Mouse (Mus musculus) limb, embryonic 10.5 days (tissue): Measurements from ENCODE around the gene Gm21762. TPM values are rescaled to one million over a fixed set of nuclear protein-coding genes. Genes with fewer than 3 reads are reported as not detected.
"Not testable (repeated sequence)": the region's sequence is repeated elsewhere in the genome, so short reads cannot be mapped to it uniquely, and the experiment has no call there.

Experiments
- DNase-seq: peaks from one replicate; pipeline ENCODE4 v3.0.0-alpha.2; 2017; ENCODE audit warnings: low spot score
- H3K27ac ChIP-seq: fragments of 300-500 bp; sonication (generic); 2 replicates; pipeline ENCODE4 v1.5.1; 2016; ENCODE audit warnings: mild to moderate bottlenecking
- H3K27me3 ChIP-seq: fragments of 300-500 bp; sonication (generic); 2 replicates; pipeline ENCODE4 v1.6.1; 2016; ENCODE audit warnings: low read depth, mild to moderate bottlenecking; ENCODE audit not compliant: poor library complexity, severe bottlenecking
- H3K36me3 ChIP-seq: fragments of 300-500 bp; sonication (generic); 2 replicates; pipeline ENCODE4 v1.6.1; 2016; ENCODE audit warnings: mild to moderate bottlenecking, moderate library complexity
- H3K4me1 ChIP-seq: fragments of 300-500 bp; sonication (generic); 2 replicates; pipeline ENCODE4 v1.6.1; 2016
- H3K4me3 ChIP-seq: fragments of 300-500 bp; sonication (generic); 2 replicates; pipeline ENCODE4 v1.5.1; 2016; ENCODE audit warnings: mild to moderate bottlenecking, moderate library complexity
- H3K9me3 ChIP-seq: fragments of 300-500 bp; sonication (generic); replicated peaks from 2 replicates; pipeline ENCODE4 v1.6.1; 2016; ENCODE audit warnings: mild to moderate bottlenecking
- WGBS: fragments of 180-500 bp; shearing (Covaris S2); methylation state at CpG from one replicate; pipeline ENCODE4 v1.1.7; 2016; 5-methylcytosine and 5-hydroxymethylcytosine counted together
- polyA plus RNA-seq: library from polyadenylated mRNA; unstranded; fragments of >200 nt; fragmentation: Nextera tagmentation; extraction: Ambion mirVana; gene quantifications from 2 replicates; pipeline ENCODE4 v1.2.1, GENCODE M21; 2016

The Gm21762 gene
- polyA plus RNA-seq, result not detected in 2 replicates

GRCm38 (mm10) chr13:120215847-120216246 lies at the start of gene Gm21762:
Gm21762 (minus strand) TSS chr13:120215947.
- H3K27me3 ChIP-seq, DNase-seq, H3K27ac ChIP-seq, H3K4me1 ChIP-seq, H3K9me3 ChIP-seq, H3K36me3 ChIP-seq, H3K4me3 ChIP-seq: not testable (repeated sequence)
- no CpG with 5 or more reads among the region's 2 CpGs for WGBS

- not testable (repeated sequence) for H3K4me3 ChIP-seq, H3K27me3 ChIP-seq, DNase-seq, H3K36me3 ChIP-seq, H3K27ac ChIP-seq, H3K4me1 ChIP-seq, H3K9me3 ChIP-seq
- 89% methylated on average over 2 of the region's 2 CpGs for WGBS
Observed at GRCm38 (mm10) chr13:120262870-120263269, 47.1 kb upstream of the Gm21762 start, which contains the start of gene AF067061. AF067061 (plus strand) TSS chr13:120263114.

GRCm38 (mm10) chr13:120259718-120260117 lies 44.0 kb upstream of the Gm21762 start:
- 74% methylated on average over 3 of the region's 3 CpGs for WGBS
- H3K9me3 ChIP-seq, H3K36me3 ChIP-seq, H3K4me3 ChIP-seq, H3K4me1 ChIP-seq, H3K27me3 ChIP-seq, DNase-seq, H3K27ac ChIP-seq: not testable (repeated sequence)

GRCm38 (mm10) chr13:120258817-120259658 lies 43.3 kb upstream of the Gm21762 start:
- not testable (repeated sequence) for H3K4me1 ChIP-seq, H3K27ac ChIP-seq, H3K9me3 ChIP-seq, H3K27me3 ChIP-seq, H3K36me3 ChIP-seq, DNase-seq, H3K4me3 ChIP-seq
- WGBS, result 91% methylated on average over 3 of the region's 3 CpGs

- not testable (repeated sequence) for H3K27me3 ChIP-seq, DNase-seq
- 82% methylated on average over 2 of the region's 3 CpGs for WGBS
Observed at GRCm38 (mm10) chr13:120251208-120251924, 35.6 kb upstream of the Gm21762 start.

GRCm38 (mm10) chr13:120238811-120239210 lies 23.1 kb upstream of the Gm21762 start, which contains the start of gene Gm21731:
Gm21731 (plus strand) TSS chr13:120239111.
- H3K27me3 ChIP-seq, H3K27ac ChIP-seq, H3K4me3 ChIP-seq, H3K4me1 ChIP-seq, H3K9me3 ChIP-seq, DNase-seq, H3K36me3 ChIP-seq: not testable (repeated sequence)

More at GRCm38 (mm10) chr13:120251208-120251924, 35.6 kb upstream of the Gm21762 start:
- H3K36me3 ChIP-seq, H3K9me3 ChIP-seq, H3K27ac ChIP-seq, H3K4me1 ChIP-seq, H3K4me3 ChIP-seq: not testable (repeated sequence)

- H3K4me3 ChIP-seq, H3K36me3 ChIP-seq, H3K9me3 ChIP-seq, DNase-seq, H3K4me1 ChIP-seq, H3K27ac ChIP-seq, H3K27me3 ChIP-seq: not testable (repeated sequence)
- 71% methylated on average over 13 of the region's 25 CpGs for WGBS
Observed at GRCm38 (mm10) chr13:120232447-120233049, 16.8 kb upstream of the Gm21762 start.

GRCm38 (mm10) chr13:120231798-120232197 lies 16.1 kb upstream of the Gm21762 start:
- H3K36me3 ChIP-seq, H3K4me3 ChIP-seq, DNase-seq, H3K4me1 ChIP-seq, H3K27ac ChIP-seq, H3K9me3 ChIP-seq, H3K27me3 ChIP-seq: not testable (repeated sequence)
- WGBS, result 95% methylated on average over 17 of the region's 17 CpGs

- not testable (repeated sequence) for H3K4me1 ChIP-seq, H3K9me3 ChIP-seq, H3K27me3 ChIP-seq, H3K36me3 ChIP-seq, H3K4me3 ChIP-seq, H3K27ac ChIP-seq, DNase-seq
- 95% methylated on average over 16 of the region's 25 CpGs for WGBS
Observed at GRCm38 (mm10) chr13:120223012-120223659, 7.4 kb upstream of the Gm21762 start.

- not testable (repeated sequence) for H3K4me3 ChIP-seq, H3K27me3 ChIP-seq, H3K36me3 ChIP-seq, H3K4me1 ChIP-seq, H3K9me3 ChIP-seq, H3K27ac ChIP-seq, DNase-seq
- 89% methylated on average over 5 of the region's 5 CpGs for WGBS
Observed at GRCm38 (mm10) chr13:120220922-120221321, 5.2 kb upstream of the Gm21762 start.

GRCm38 (mm10) chr13:120196189-120196821 lies 19.4 kb downstream of the Gm21762 start:
- not testable (repeated sequence) for H3K4me3 ChIP-seq, H3K27me3 ChIP-seq, H3K9me3 ChIP-seq, H3K27ac ChIP-seq, H3K4me1 ChIP-seq, H3K36me3 ChIP-seq, DNase-seq
- WGBS, result 90% methylated on average over 7 of the region's 8 CpGs

- WGBS, result 81% methylated on average over 4 of the region's 4 CpGs
- DNase-seq, H3K4me1 ChIP-seq, H3K27ac ChIP-seq, H3K36me3 ChIP-seq, H3K27me3 ChIP-seq, H3K9me3 ChIP-seq, H3K4me3 ChIP-seq: not testable (repeated sequence)
Observed at GRCm38 (mm10) chr13:120172133-120172532, 43.6 kb downstream of the Gm21762 start, which contains the start of gene Gm21818. Gm21818 (plus strand) TSS chr13:120172433.
